Mouse (Mus musculus) MN1 (cell line): ENCODE data around the gene Kremen2.

Source experiments
- DNase-seq: peaks from one replicate; pipeline ENCODE4 v3.0.0-alpha.2; 2016; ENCODE audit warnings: low spot score

Kremen2 gene

DNA sequence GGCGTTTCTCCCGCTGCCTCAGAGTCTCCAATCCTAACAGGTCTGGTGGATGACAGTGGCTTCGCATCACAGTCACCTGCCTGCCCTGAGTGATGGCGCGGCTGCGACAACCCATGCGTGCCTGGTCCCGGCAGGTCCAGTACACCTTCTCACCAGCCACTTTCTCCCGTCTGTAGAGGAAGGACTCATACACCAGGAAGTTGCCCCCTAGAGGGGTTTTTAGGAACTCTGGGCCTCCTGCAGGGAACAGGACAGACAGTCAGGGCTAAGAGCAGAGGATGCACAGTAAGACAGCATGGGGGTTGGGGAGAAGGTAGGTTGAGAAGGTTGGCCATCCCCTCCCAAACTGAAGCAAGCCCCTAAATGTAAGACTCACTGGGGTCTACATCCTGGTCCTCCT is 14.6 kb upstream of the Kremen2 start:
- DNase-seq, result no peak

DNA sequence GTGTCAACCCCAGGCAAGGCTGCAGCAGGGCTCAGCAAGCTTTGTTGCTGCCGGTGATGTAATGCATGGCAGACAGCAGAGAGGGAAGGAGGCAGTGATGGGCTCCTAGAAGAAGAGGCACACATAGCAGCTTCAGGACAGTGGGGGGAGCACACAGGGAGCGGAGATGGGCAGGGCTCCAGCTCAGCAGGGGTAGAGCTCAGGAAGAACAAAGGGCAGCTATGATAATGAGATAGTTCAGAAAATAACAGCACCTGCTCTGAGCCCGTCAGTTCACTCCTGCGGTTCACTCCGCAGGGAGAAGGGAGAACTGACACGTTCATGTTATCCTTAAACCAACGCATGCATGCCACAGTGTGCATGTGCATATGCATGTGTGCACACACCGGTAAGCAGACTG is 13.2 kb upstream of the Kremen2 start:
- no peak for DNase-seq

- DNase-seq, result no peak
Measured at GRCm38 (mm10) chr17:23757581-23757980, 11.9 kb upstream of the Kremen2 start.

DNA sequence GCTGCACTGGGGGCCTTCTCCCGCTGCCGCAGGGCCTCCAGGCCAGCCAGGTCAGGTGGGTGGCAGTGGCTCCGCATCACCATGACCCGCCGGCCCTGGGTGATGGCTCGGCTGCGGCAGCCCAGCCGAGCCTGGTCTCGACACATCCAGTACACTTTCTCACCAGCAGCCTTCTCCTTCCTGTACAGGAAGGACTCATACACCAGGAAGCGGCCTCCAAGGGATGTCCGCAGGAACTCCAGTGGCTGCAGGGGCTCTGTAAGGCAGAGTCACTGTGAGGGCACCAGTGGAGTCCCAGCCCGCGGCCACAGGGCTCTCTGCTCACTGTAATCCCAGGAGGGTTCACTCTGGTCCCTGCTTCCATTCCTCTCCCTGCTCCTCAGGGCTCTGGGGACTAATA is 10.1 kb upstream of the Kremen2 start:
- DNase-seq, result no peak

DNA sequence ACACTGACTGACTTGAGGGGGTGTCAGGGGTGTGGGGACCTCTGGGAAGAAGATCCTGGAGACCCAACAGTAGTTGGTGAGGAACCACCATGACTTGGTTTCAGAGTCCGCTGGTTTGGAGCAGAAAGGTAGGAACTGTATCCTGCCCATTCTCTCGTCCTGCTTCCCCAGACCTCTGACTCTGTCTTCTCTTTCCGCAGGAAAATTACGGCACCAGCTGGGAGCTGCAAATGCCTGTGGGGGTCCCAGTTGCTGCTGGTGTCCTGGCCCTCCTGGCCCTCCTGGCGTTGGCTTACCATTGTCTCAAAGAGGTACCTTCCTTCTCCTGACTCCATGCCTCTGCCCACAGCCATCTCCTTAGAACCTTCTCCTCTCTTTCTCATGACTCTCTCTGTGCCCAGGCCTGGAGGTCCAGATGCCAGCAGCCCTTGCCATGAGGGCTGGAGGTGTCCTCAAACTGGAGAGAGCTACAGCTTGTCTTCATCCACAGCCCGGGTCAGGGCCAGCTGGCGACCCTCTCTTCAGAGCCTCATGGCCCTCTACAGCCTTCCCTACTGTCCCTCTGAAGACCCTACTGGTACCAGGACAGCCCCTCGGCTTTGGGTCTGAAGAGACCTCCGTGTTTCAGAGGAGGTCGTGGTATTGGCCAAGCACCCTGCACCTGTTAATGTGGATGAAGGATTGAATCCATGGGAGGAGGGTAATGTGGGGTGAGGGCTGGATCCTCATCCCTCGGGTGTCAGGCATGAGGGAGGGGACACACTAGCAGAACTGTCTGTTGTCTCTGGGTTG is 4.0 kb upstream of the Kremen2 start:
- DNase-seq, result no peak

DNA sequence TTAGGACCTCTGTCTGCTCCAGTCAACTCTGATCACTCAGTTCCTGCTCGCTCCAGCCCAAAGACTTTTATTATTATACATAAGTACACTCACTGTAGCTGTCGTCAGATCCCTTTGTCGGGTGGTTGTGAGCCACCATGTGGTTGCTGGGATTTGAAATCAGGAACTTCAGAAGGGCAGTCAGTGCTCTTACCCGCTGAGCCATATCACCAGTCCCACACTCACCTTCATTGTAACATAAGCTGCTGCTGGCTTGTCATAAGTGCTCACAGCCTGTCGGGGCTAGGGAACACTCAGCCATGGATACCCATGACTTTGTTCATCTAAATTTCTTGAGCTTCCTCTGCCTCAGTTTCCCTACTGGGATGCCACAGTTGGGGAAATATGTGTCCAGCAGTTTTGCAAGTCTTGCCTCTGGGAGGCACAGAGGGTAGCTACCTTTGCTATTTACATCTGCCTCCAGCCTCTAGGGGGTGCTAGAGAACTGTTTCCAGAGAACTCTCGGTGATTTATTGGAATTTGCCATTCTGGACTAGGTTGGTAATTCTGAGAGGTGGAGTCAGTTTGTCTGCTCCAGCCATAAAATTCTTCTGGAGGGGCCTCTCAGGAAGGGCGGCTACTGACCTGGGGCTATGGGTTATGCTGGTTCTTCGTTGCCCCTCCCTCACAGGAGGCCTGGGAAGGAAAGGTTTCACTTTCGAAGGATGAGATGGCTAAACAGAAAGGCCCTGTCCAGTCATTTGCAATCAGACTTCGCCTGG is 3.2 kb upstream of the Kremen2 start:
- DNase-seq, result peak; percentile 90

GRCm38 (mm10) chr17:23748026-23748425 is 2.4 kb upstream of the Kremen2 start:
- no peak for DNase-seq

DNA sequence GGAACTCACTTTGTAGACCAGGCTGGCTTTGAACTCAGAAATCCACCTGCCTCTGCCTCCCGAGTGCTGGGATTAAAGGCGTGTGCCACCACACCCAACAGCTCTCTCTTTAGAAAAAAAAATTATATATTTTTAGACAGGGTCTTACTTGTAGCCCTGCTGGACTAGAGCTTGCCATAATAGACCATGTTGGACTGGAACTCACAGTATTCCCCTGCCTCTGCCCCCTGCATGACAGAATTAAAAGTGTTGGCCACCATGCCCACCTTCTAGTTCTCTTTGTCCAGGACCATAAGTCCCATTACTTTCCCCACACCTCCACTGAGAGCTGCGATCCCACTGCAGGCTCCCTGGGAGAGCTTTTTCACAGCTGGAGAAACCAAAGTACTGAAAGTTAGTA is 1.8 kb upstream of the Kremen2 start:
- DNase-seq, result no peak

DNA sequence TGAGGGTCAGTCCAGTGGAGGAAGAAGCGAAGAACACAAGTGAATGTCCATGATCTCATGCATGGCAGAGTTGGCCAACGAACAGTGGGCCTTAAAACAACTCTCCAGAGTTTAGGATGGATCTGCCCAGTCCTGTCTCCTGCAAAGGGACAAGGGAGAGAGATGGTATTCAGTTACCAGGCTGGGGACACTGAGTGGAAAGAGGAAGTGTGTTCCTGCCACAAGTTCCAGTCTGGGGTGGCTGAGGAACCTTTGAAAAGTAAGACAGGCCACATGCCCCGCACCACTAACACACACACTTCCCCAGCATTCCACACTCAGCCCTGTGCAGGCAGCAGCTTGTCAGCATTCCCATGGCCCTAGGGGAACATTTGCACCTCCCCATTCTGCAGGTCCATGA is 1.1 kb upstream of the Kremen2 start:
- DNase-seq, result no peak

GRCm38 (mm10) chr17:23746311-23746710 is 678 bp upstream of the Kremen2 start:
- no peak for DNase-seq

DNA sequence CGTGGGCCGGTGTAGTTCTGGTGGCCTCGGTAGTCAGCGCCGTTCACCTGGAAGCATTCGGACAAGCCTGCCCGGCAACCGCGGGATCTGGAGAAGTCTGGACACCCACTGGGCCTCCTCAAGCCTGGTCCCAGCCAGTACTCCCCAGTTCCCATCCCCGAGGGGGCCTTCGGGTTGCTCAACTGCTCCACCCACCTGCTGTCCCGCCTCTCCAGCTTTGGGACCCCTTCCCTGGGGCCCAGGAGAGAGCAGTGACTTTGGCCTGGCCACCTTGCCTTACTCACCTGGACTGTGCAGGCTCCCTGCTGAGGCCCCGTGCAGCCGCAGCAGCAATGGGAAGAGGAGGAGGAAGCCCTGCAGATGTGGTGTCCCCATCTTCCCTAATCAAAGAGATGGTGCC is 982 bp downstream of the Kremen2 start:
- no peak for DNase-seq

- no peak for DNase-seq
Measured at GRCm38 (mm10) chr17:23744076-23744475, 1.6 kb downstream of the Kremen2 start.

- no peak for DNase-seq
Measured at GRCm38 (mm10) chr17:23742941-23743340, 2.7 kb downstream of the Kremen2 start.

DNA sequence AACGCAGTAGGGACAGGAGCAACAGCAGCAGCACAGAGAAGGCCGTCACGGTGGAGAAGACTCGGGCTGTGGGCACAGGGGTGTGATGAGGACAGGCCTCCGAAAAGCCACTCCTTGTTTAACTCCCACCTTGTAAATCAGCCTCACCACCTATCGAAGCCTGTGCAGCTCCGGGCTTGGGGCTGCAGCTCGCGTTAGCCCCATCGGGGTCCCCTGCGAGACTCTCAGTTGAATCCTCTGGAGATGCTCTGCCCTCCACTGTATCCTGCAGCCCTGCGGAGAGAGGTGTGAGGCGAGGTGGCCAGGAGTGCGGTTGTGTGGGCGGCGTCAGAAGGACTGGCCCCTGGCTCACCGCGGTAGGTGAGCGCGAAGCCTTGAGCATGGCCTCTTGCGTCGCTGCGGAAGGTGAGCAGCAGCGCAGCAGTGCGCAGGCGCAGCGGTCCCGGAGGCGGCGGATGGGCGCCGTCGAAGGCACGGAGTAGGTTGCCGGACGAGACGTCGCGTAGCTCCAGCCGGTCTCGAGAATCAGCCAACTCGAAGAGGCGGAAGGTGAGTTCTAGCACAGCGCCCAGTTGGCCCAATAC is 3.3 kb downstream of the Kremen2 start:
- DNase-seq, result no peak

- DNase-seq, result no peak
Measured at GRCm38 (mm10) chr17:23741359-23742209, 4.0 kb downstream of the Kremen2 start.

- peak; percentile 39 for DNase-seq
Measured at GRCm38 (mm10) chr17:23740598-23741021, 5.0 kb downstream of the Kremen2 start, which contains the start of gene Paqr4. Gene Paqr4 (minus strand): TSS chr17:23740867.

GRCm38 (mm10) chr17:23740136-23740584 is 5.5 kb downstream of the Kremen2 start:
- peak; percentile 92 for DNase-seq

DNA sequence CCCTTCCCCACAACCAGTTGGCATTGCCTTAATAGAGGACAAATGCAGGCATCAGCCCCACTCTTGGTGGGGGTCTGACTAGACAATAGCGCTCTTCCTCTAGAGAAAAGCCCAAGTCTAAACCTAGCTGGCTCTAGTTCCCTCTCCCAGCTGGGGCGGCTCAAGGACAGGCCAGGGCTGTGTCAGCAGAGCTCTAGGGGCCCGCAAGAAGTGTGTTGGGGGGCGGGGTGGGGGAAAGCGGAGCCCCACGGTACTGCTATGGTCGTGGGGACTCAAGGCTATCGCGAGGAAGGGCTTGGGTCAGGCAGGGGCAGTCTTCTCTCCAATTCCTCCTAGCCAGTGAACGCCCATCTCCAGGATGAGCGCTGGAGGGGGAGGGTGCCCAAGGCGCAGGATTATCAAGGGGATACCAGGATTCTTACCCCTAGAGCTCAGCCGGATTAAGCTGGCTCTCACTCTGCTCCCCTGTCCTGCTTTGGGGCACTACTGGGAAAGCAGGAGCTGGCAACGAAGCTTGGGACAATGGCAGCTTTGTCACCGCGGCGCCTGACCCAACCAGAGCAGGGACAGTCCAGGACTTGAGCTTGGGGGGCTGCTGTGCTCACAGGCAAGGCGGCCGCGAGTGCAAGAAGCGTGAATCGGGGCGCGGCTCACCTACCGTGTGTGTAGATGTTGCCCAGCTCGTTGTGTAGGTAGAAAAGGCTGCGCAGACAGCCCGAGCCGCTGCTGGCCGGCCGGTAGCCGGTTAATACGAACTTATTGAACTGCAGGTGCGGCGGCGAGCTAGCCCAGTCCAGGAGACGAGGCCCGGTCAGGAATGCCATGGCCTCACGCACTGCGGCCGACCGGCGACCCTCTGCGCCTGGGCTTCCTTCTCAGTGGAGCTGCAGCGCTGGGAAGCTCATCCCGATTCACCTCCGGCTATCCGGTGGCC is 6.2 kb downstream of the Kremen2 start:
- peak; percentile 39 for DNase-seq

- DNase-seq, result no peak
Measured at GRCm38 (mm10) chr17:23738836-23739201, 6.8 kb downstream of the Kremen2 start.

GRCm38 (mm10) chr17:23737493-23738445 is 7.9 kb downstream of the Kremen2 start:
- peak; percentile 42 for DNase-seq
